Mouse (Mus musculus): ENCODE data around the gene Irx3.

DNA sequence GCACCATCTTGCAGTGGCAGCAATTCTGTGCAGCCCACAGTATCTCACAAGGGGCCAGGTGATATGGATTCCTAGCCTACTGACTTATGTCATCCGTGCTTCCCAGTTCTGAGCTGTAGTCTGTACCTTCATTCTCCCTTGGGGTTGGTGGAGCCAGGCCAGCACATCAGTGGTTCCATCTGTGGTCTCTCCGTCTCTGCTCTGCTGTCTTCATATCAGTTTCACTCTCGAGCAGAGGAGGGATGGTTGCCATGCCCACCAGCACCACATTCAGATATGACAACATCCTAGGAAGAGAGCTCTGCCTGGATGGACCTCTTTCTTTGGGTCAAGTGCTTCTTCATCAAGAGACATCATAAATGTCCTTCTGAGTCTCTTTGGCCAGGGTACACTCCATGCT, 43.8 kb upstream of the Irx3 start:
- no peak for TF ChIP-seq POLR2A (IDR thresholded peaks at IDR 0.05; ENCODE audit: borderline replicate concordance, low read depth, low read length)
- TF ChIP-seq CTCF (IDR thresholded peaks at IDR 0.05; ENCODE audit: low read depth, low read length), result no peak

Measured in bone marrow macrophage, adult 2 months (primary cell).